Mouse (Mus musculus): ENCODE results near the gene Litaf. TPM values are rescaled to one million over a fixed set of nuclear protein-coding genes. Genes with fewer than 3 reads are reported as not detected.

Gene Litaf
- polyA plus RNA-seq, 1 experiment = 103 TPM

DNA sequence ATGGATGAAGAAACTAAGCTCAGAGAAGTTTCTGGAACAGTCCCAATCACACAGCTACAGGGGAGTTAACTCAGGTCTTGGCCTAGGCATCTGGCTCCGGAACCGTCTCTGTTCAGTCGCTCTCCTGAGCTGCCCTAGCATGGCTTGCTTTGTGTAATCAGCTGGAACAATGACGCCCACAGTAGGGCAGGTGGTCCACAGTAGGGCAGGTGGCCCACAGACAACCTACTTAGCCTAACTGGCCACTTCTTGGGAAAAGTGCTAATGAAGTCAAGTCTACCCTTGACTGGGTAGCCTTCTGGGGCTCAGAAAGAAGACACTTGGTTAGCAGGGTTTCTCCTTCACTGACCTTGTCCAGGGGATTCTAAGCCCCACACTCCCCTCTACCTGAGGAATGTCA is 55.7 kb downstream of the Litaf start:
- no peak for TF ChIP-seq TCF3 (IDR thresholded peaks at IDR 0.05; ENCODE audit: insufficient read length, low read depth)
- TF ChIP-seq REST (IDR thresholded peaks at IDR 0.05; ENCODE audit: insufficient read depth, insufficient read length) = no peak
- TF ChIP-seq POLR2AphosphoS2 (IDR thresholded peaks at IDR 0.05; ENCODE audit: insufficient read length, low read depth) = no peak
- TF ChIP-seq MYOG (IDR thresholded peaks at IDR 0.05; ENCODE audit: control insufficient read depth in 1 of 3, insufficient read depth in 1 of 3, insufficient read length in 2 of 3, low read depth in 2 of 3) = no peak
- TF ChIP-seq POLR2A (IDR thresholded peaks at IDR 0.05; ENCODE audit: insufficient read length, low read depth) = no peak
- no peak for TF ChIP-seq E2F4 (IDR thresholded peaks at IDR 0.05; ENCODE audit: insufficient read depth)
- TF ChIP-seq CEBPB (IDR thresholded peaks at IDR 0.05; ENCODE audit: insufficient read depth, poor library complexity, severe bottlenecking) = no peak
- no peak for TF ChIP-seq MAX (IDR thresholded peaks at IDR 0.05; ENCODE audit: low read depth)
- no peak for TF ChIP-seq SRF (IDR thresholded peaks at IDR 0.05; ENCODE audit: control insufficient read depth, insufficient read length, low read depth)
- TF ChIP-seq USF1 (IDR thresholded peaks at IDR 0.05; ENCODE audit: low read depth) = no peak
- no peak for TF ChIP-seq TCF12 (IDR thresholded peaks at IDR 0.05; ENCODE audit: insufficient read depth, poor library complexity, severe bottlenecking)
- TF ChIP-seq MYOD1 (IDR thresholded peaks at IDR 0.05; ENCODE audit: control insufficient read depth in 1 of 3, insufficient read length in 2 of 3, low read depth in 2 of 3) = no peak
- no peaks in the 10 kb centered on the region for H3K79me2 ChIP-seq (ENCODE audit: control insufficient read depth, insufficient read depth)
- no peak overlapping the region for H3K4me3 ChIP-seq
- H3K4me2 ChIP-seq (ENCODE audit: low read depth) = no peak overlapping the region
- H3K27me3 ChIP-seq (ENCODE audit: control insufficient read depth, insufficient read depth, insufficient read length) = no peaks in the 10 kb centered on the region
- H3ac ChIP-seq (ENCODE audit: control insufficient read depth, insufficient read length) = no peak overlapping the region
- no peaks in the 10 kb centered on the region for H3K36me3 ChIP-seq (ENCODE audit: control insufficient read depth, insufficient read depth)

DNA sequence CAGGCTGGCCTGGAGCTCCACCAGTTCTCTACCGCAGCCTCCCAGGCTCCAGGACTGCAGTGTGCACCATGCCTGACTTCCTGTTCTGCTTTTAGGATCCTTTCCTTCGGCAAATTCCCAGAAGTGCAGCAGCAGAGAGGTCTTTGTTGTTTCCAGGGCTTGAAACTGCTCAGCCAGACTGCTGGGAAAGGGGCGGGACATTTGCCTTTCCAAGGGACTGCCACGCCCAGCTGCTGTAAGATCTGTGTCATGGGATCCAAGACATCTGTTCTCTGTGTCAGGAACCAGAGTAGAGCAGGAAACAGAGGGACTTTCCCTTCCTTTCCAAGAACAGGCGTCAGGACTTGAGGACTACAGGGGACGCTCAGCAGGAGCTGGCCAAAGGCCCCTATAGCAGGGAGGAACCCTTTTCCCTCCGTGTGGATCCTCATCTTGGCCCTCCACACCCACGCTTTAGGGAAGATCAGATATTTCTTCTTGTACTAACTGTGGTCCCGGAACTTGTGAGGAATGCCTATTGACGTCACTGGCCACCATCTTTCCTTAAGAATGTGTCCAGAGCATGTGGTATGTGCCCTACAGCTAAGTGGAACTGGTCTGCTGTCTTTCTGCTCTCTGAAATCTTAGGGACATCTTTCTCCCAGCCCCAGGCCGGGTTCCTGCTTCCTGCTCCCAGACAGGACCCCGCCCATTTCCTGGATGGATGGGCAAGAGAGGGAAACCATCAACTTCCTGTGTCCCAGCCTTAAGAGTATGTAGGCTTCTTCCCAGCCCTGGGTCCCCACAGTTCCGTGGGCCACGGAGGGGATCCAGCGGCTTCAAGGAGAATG is 57.6 kb downstream of the Litaf start:
- Histone ChIP-seq H3K36me3 (ENCODE audit: control insufficient read depth, insufficient read depth) (no peaks in the 10 kb centered on the region), H3ac (ENCODE audit: control insufficient read depth, insufficient read length) (no peak overlapping the region), H3K27me3 (ENCODE audit: control insufficient read depth, insufficient read depth, insufficient read length) (no peaks in the 10 kb centered on the region), H3K79me2 (ENCODE audit: control insufficient read depth, insufficient read depth) (no peaks in the 10 kb centered on the region), H3K4me3 (peak overlapping the region; percentile 32), H3K4me2 (ENCODE audit: low read depth) (peak overlapping the region; percentile 99)
- TF ChIP-seq SRF (IDR thresholded peaks at IDR 0.05; ENCODE audit: control insufficient read depth, insufficient read length, low read depth) (no peak), MAX (IDR thresholded peaks at IDR 0.05; ENCODE audit: low read depth) (no peak), POLR2A (IDR thresholded peaks at IDR 0.05; ENCODE audit: insufficient read length, low read depth) (peak; percentile 42), MYOG (IDR thresholded peaks at IDR 0.05; ENCODE audit: control insufficient read depth in 1 of 3, insufficient read depth in 1 of 3, insufficient read length in 2 of 3, low read depth in 2 of 3) (peak in 2 of 3 experiments; percentile 75), POLR2AphosphoS2 (IDR thresholded peaks at IDR 0.05; ENCODE audit: insufficient read length, low read depth) (peak; percentile 52), MYOD1 (IDR thresholded peaks at IDR 0.05; ENCODE audit: control insufficient read depth in 1 of 3, insufficient read length in 2 of 3, low read depth in 2 of 3) (peak; percentile 48 to 81 (median 79)), TCF12 (IDR thresholded peaks at IDR 0.05; ENCODE audit: insufficient read depth, poor library complexity, severe bottlenecking) (peak; percentile 23), E2F4 (IDR thresholded peaks at IDR 0.05; ENCODE audit: insufficient read depth) (no peak), TCF3 (IDR thresholded peaks at IDR 0.05; ENCODE audit: insufficient read length, low read depth) (no peak), USF1 (IDR thresholded peaks at IDR 0.05; ENCODE audit: low read depth) (no peak), CEBPB (IDR thresholded peaks at IDR 0.05; ENCODE audit: insufficient read depth, poor library complexity, severe bottlenecking) (no peak), REST (IDR thresholded peaks at IDR 0.05; ENCODE audit: insufficient read depth, insufficient read length) (no peak)

DNA sequence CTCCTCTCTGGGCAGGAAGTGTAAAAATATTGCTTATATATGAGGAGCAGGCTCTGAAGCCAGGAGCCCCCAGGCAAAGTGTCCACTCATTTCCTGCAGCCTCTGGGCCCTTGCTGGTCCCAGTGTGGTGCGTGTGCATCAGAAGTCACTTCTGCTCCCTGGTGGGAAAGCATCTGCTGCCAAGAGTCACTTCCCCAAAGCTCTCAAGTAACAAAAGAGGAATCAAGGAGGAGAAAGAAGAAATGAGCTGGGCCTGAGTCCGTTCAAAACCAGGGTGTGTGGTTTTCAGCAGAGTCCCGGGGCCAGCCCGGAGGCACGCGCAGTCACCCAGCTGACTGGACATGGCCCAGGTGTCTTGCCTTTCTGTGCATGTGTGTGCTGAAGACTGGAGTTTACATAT is 59.9 kb downstream of the Litaf start:
- no peak overlapping the region for H3K4me3 ChIP-seq
- no peak overlapping the region for H3ac ChIP-seq (ENCODE audit: control insufficient read depth, insufficient read length)
- H3K36me3 ChIP-seq (ENCODE audit: control insufficient read depth, insufficient read depth) = no peaks in the 10 kb centered on the region
- H3K4me2 ChIP-seq (ENCODE audit: low read depth) = no peak overlapping the region
- TF ChIP-seq E2F4 (IDR thresholded peaks at IDR 0.05; ENCODE audit: insufficient read depth) = no peak
- H3K79me2 ChIP-seq (ENCODE audit: control insufficient read depth, insufficient read depth) = no peaks in the 10 kb centered on the region
- no peaks in the 10 kb centered on the region for H3K27me3 ChIP-seq (ENCODE audit: control insufficient read depth, insufficient read depth, insufficient read length)

DNA sequence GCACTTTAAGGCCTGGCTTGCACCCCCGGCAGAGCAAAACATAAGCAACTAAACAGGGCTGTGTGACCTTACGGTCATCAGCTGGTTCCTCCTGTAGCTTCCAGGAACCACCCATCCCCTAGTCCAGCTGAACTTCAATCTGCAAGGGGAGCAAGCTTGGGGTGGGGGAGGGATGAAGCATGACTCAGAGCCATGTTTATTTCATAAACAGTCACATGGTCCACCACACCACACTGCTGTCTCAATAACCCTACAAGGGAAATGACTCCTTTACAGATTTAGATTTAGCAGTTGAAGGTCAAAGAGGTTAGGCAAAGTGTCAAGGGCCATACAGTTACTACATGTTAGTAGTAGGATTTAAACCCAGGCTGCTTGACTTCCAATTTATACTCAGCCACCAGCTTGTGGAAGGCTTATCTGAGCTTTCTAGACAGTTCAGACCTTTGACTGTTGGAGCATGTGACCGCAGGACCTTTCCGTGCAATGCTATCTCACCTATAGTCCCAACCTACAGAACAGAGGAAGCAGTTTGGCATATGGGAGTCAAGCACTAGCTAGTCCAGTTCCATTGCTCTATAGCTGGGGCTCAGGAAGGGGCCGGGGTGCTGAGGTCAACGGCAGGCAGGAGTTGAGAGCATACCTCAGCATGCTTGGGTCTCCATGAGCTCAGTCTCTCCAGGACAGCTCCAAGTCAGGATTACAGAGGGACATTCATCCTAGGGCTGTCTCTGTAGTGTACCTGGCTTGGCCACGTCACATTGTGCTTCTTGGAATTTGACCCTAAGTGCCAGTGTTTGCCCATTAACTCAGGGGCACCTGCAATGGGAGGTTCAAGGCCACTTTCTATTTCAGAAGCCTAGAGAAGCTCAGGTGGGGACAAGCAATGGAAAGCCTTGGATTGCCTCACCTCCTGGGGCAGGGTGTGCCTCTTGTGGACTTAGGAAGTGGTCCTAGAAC is 64.0 kb downstream of the Litaf start:
- no peaks in the 10 kb centered on the region for H3K27me3 ChIP-seq (ENCODE audit: control insufficient read depth, insufficient read depth, insufficient read length)
- H3K4me3 ChIP-seq = no peak overlapping the region
- H3K36me3 ChIP-seq (ENCODE audit: control insufficient read depth, insufficient read depth) = no peaks in the 10 kb centered on the region
- no peak overlapping the region for H3K4me2 ChIP-seq (ENCODE audit: low read depth)
- no peaks in the 10 kb centered on the region for H3K79me2 ChIP-seq (ENCODE audit: control insufficient read depth, insufficient read depth)
- TF ChIP-seq USF1 (IDR thresholded peaks at IDR 0.05; ENCODE audit: low read depth) (peak; percentile 57), MYOD1 (IDR thresholded peaks at IDR 0.05; ENCODE audit: control insufficient read depth in 1 of 3, insufficient read length in 2 of 3, low read depth in 2 of 3) (peak in 1 of 3 experiments; percentile 13), TCF12 (IDR thresholded peaks at IDR 0.05; ENCODE audit: insufficient read depth, poor library complexity, severe bottlenecking) (no peak), POLR2AphosphoS2 (IDR thresholded peaks at IDR 0.05; ENCODE audit: insufficient read length, low read depth) (no peak)
- no peak overlapping the region for H3ac ChIP-seq (ENCODE audit: control insufficient read depth, insufficient read length)
